Mouse (Mus musculus): ENCODE measurements around the gene Smg9. TPM values are rescaled to one million over a fixed set of nuclear protein-coding genes. Genes with fewer than 3 reads are reported as not detected.

Smg9 gene
- total RNA-seq, 2 experiments from 2014 or later, result 17.8 to 21.1 TPM

Other genes with a start within 250 kb of the Smg9 start
- gene Zfp114, start 224.6 kb upstream of the Smg9 start, total RNA-seq (2021), result under 1 TPM; 0.20 to 0.70 TPM
- 1 to 10 TPM; 8.1 to 9.9 TPM for gene Zfp111, start 188.2 kb upstream of the Smg9 start, total RNA-seq (2021)
- gene Zfp109, start 162.1 kb upstream of the Smg9 start, total RNA-seq (2021), result 1 to 10 TPM; 3.4 to 3.8 TPM
- gene Zfp108, start 144.8 kb upstream of the Smg9 start, total RNA-seq (2021), result 1 to 10 TPM; 2.0 to 2.1 TPM
- gene Zfp93, start 129.2 kb upstream of the Smg9 start, total RNA-seq (2021), result 1 to 10 TPM; 4.7 to 5.2 TPM
- gene Zfp61, start 98.4 kb upstream of the Smg9 start, total RNA-seq (2021), result 10 to 100 TPM in 1 of 2 experiments, 1 to 10 TPM in 1; 8.8 to 10.3 TPM
- gene Zfp94, start 83.0 kb upstream of the Smg9 start, total RNA-seq (2021), result 1 to 10 TPM; 3.1 to 4.0 TPM
- gene Tescl, start 65.7 kb upstream of the Smg9 start, total RNA-seq (2021), result under 1 TPM; 0.36 to 0.56 TPM
- not detected for gene Lypd5, start 50.4 kb upstream of the Smg9 start, total RNA-seq (2021)
- 1 to 10 TPM in 1 of 2 experiments, under 1 TPM in 1; 0.79 to 1.3 TPM for gene Kcnn4, start 29.4 kb upstream of the Smg9 start, total RNA-seq (2021)
- not detected for gene Irgc1, start 52.7 kb downstream of the Smg9 start, total RNA-seq (2021)
- 1 to 10 TPM; 7.9 to 9.8 TPM for gene Plaur, start 62.9 kb downstream of the Smg9 start, total RNA-seq (2021)
- gene Cadm4, start 82.4 kb downstream of the Smg9 start, total RNA-seq (2021), result 1 to 10 TPM; 2.8 to 3.6 TPM
- gene Zfp428, start 107.4 kb downstream of the Smg9 start, total RNA-seq (2021), result 1 to 10 TPM; 6.0 to 6.8 TPM
- gene AC161166.1, start 112.8 kb downstream of the Smg9 start, total RNA-seq (2021), result not detected
- 10 to 100 TPM; 20.4 to 24.1 TPM for gene Irgq, start 131.1 kb downstream of the Smg9 start, total RNA-seq (2021)
- gene Pinlyp, start 146.5 kb downstream of the Smg9 start, total RNA-seq (2021), result not detected
- 10 to 100 TPM; 37.6 to 41.3 TPM for gene Xrcc1, start 146.7 kb downstream of the Smg9 start, total RNA-seq (2021)
- gene Ethe1, start 187.9 kb downstream of the Smg9 start, total RNA-seq (2021), result 10 to 100 TPM; 27.9 to 34.2 TPM
- gene Zfp575, start 188.0 kb downstream of the Smg9 start, total RNA-seq (2021), result under 1 TPM in 1 of 2 experiments, not detected in 1; 0.30 TPM
- gene Phldb3, start 211.1 kb downstream of the Smg9 start, total RNA-seq (2021), result 1 to 10 TPM; 5.4 to 5.8 TPM
- gene Lypd3, start 236.9 kb downstream of the Smg9 start, total RNA-seq (2021), result under 1 TPM; 0.36 to 0.92 TPM